Mouse (Mus musculus) forebrain, embryonic 13.5 days (tissue): ENCODE measurements around the gene Fam25c. TPM values are rescaled to one million over a fixed set of nuclear protein-coding genes. Genes with fewer than 3 reads are reported as not detected.

Source experiments
- ATAC-seq: fragments of 200-750 bp; cut with Nextera tagmentation; 2 replicates; pipeline ENCODE4 v1.8.0; 2017
- H3K27ac ChIP-seq: fragments of 300-500 bp; sonication (generic); 2 replicates; pipeline ENCODE4 v1.5.1; 2015; ENCODE audit warnings: inconsistent platforms, mild to moderate bottlenecking, moderate library complexity
- H3K27me3 ChIP-seq: fragments of 300-500 bp; sonication (generic); 2 replicates; pipeline ENCODE4 v1.6.1; 2015; ENCODE audit warnings: mild to moderate bottlenecking, inconsistent platforms
- H3K36me3 ChIP-seq: fragments of 300-500 bp; sonication (generic); 2 replicates; pipeline ENCODE4 v1.6.1; 2015; ENCODE audit warnings: mild to moderate bottlenecking, inconsistent platforms; ENCODE audit not compliant: poor library complexity, severe bottlenecking
- H3K4me1 ChIP-seq: fragments of 300-500 bp; sonication (generic); 2 replicates; pipeline ENCODE4 v1.6.1; 2015; ENCODE audit warnings: inconsistent platforms
- H3K4me2 ChIP-seq: fragments of 300-500 bp; sonication (generic); 2 replicates; pipeline ENCODE4 v1.6.1; 2015; ENCODE audit warnings: inconsistent platforms, mild to moderate bottlenecking, moderate library complexity
- H3K4me3 ChIP-seq: fragments of 300-500 bp; sonication (generic); 2 replicates; pipeline ENCODE4 v1.5.1; 2015; ENCODE audit warnings: mild to moderate bottlenecking, inconsistent platforms
- H3K9ac ChIP-seq: fragments of 300-500 bp; sonication (generic); 2 replicates; pipeline ENCODE4 v1.6.1; 2015; ENCODE audit warnings: mild to moderate bottlenecking, inconsistent platforms
- H3K9me3 ChIP-seq: fragments of 300-500 bp; sonication (generic); replicated peaks from 2 replicates; pipeline ENCODE4 v1.6.1; 2016; ENCODE audit warnings: inconsistent platforms
- WGBS: fragments of 180-500 bp; shearing (Covaris S2); methylation state at CpG from one replicate; pipeline ENCODE4 v1.1.7; 2015; 5-methylcytosine and 5-hydroxymethylcytosine counted together
- polyA plus RNA-seq: library from polyadenylated mRNA; unstranded; fragments of >200 nt; fragmentation: Nextera tagmentation; extraction: Ambion mirVana; gene quantifications from 2 replicates; pipeline ENCODE4 v1.2.1, GENCODE M21; 2015

Fam25c gene
- polyA plus RNA-seq, result not detected in 2 replicates

DNA sequence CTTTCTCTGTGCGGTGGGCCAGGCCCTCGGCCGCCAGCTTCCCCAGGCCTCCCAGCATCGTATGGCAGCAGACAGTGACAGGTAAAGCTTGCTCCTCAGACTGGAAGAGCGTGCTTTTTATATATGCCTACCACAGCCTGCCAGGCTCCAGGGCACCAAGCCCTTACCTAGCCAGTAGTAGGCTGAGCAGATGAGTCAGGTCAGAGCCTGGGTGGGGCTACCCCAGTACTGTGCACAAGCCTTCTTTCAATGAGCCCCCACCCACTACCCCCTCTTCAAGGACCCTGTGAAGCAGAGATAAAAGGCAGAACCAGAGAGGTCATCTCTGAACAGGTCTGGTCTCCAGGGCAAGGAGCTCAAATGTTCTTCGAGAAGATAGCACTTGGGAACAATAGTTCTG is at the start of gene Fam25c:
Gene Fam25c, minus strand, starts transcription at position 133 of the 400 bp plus-strand sequence.
- WGBS, result 85% methylated on average over 6 of the region's 6 CpGs
- Histone ChIP-seq H3K9ac (no peak within 1 kb of the TSS), H3K27me3 (no peaks in the 10 kb centered on the region), H3K4me3 (no peak within 1 kb of the TSS), H3K4me2 (no peak within 1 kb of the TSS), H3K4me1 (no peaks in the 10 kb centered on the region), H3K27ac (no peak within 1 kb of the TSS), H3K36me3 (no peaks in the 10 kb centered on the region), H3K9me3 (no peaks in the 10 kb centered on the region)
- ATAC-seq, result no peak

- Histone ChIP-seq H3K4me3 (no peak overlapping the region), H3K27ac (no peak overlapping the region), H3K9ac (no peak overlapping the region), H3K36me3 (peaks cover 68% of the 10 kb centered on the region), H3K4me1 (no peaks in the 10 kb centered on the region), H3K4me2 (no peak overlapping the region), H3K9me3 (no peaks in the 10 kb centered on the region), H3K27me3 (no peaks in the 10 kb centered on the region)
- no peak for ATAC-seq
- WGBS, result 95% methylated on average over 7 of the region's 7 CpGs
These were observed 48.2 kb upstream of the Fam25c start for GRCm38 (mm10) chr14:34403424-34403823.

GRCm38 (mm10) chr14:34402871-34403270 is 47.6 kb upstream of the Fam25c start:
- no peak overlapping the region for H3K4me3 ChIP-seq
- WGBS, result 89% methylated on average over 8 of the region's 8 CpGs
- no peak overlapping the region for H3K4me2 ChIP-seq
- H3K9me3 ChIP-seq, result no peaks in the 10 kb centered on the region
- H3K27me3 ChIP-seq, result no peaks in the 10 kb centered on the region
- no peaks in the 10 kb centered on the region for H3K4me1 ChIP-seq
- ATAC-seq, result no peak
- peaks cover 71% of the 10 kb centered on the region for H3K36me3 ChIP-seq
- no peak overlapping the region for H3K9ac ChIP-seq
- no peak overlapping the region for H3K27ac ChIP-seq

GRCm38 (mm10) chr14:34401135-34401534 is 45.9 kb upstream of the Fam25c start:
- WGBS, result 56% methylated on average over 6 of the region's 6 CpGs

DNA sequence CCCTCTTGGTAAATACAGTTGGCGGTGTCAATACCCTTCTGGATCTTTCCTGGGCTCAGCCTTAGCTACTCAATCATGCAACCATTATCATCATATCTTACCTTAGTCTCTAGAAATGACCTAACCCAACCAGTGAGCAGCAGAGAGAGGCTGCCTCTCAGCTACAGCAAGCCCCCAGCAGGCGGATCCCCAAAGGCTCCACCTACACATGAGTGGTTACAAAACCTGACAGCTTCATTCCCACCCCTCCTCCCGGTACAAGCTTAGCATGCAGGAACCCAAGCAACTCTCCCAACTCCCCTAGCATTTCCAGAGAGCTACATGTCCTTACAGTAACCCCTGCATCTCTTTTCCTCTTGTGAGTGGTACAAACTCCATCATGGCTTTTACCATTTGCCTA is 44.8 kb upstream of the Fam25c start:
- Histone ChIP-seq H3K4me1 (no peaks in the 10 kb centered on the region), H3K4me2 (no peak overlapping the region), H3K4me3 (no peak overlapping the region), H3K27ac (no peak overlapping the region), H3K9me3 (no peaks in the 10 kb centered on the region), H3K9ac (no peak overlapping the region), H3K36me3 (peaks cover 53% of the 10 kb centered on the region), H3K27me3 (no peaks in the 10 kb centered on the region)
- 90% methylated on average over 3 of the region's 3 CpGs for WGBS
- no peak for ATAC-seq

More at GRCm38 (mm10) chr14:34401135-34401534, 45.9 kb upstream of the Fam25c start:
- Histone ChIP-seq H3K4me1 (no peaks in the 10 kb centered on the region), H3K27me3 (no peaks in the 10 kb centered on the region), H3K4me2 (no peak overlapping the region), H3K9ac (no peak overlapping the region), H3K9me3 (no peaks in the 10 kb centered on the region), H3K4me3 (no peak overlapping the region), H3K27ac (no peak overlapping the region), H3K36me3 (peaks cover 62% of the 10 kb centered on the region)
- no peak for ATAC-seq

- H3K36me3 ChIP-seq, result peaks cover 45% of the 10 kb centered on the region
- H3K9ac ChIP-seq, result no peak overlapping the region
- no peaks in the 10 kb centered on the region for H3K27me3 ChIP-seq
- ATAC-seq, result no peak
- H3K27ac ChIP-seq, result no peak overlapping the region
- H3K4me3 ChIP-seq, result no peak overlapping the region
- WGBS, result 94% methylated on average over 6 of the region's 6 CpGs
- H3K9me3 ChIP-seq, result no peaks in the 10 kb centered on the region
- no peaks in the 10 kb centered on the region for H3K4me1 ChIP-seq
- no peak overlapping the region for H3K4me2 ChIP-seq
These were observed 44.1 kb upstream of the Fam25c start for GRCm38 (mm10) chr14:34399301-34399700.

- no peak overlapping the region for H3K4me3 ChIP-seq
- H3K27me3 ChIP-seq, result no peaks in the 10 kb centered on the region
- H3K4me2 ChIP-seq, result no peak overlapping the region
- peaks cover 43% of the 10 kb centered on the region for H3K36me3 ChIP-seq
- ATAC-seq, result no peak
- H3K27ac ChIP-seq, result no peak overlapping the region
- WGBS, result 94% methylated on average over 21 of the region's 21 CpGs
- no peaks in the 10 kb centered on the region for H3K4me1 ChIP-seq
- no peaks in the 10 kb centered on the region for H3K9me3 ChIP-seq
- no peak overlapping the region for H3K9ac ChIP-seq
These were observed 43.7 kb upstream of the Fam25c start for GRCm38 (mm10) chr14:34398901-34399300.

GRCm38 (mm10) chr14:34397871-34398270 is 42.6 kb upstream of the Fam25c start:
- H3K9ac ChIP-seq, result no peak overlapping the region
- H3K9me3 ChIP-seq, result no peaks in the 10 kb centered on the region
- ATAC-seq, result no peak
- no peaks in the 10 kb centered on the region for H3K27me3 ChIP-seq
- no peak overlapping the region for H3K4me2 ChIP-seq
- no peaks in the 10 kb centered on the region for H3K4me1 ChIP-seq
- H3K4me3 ChIP-seq, result no peak overlapping the region
- 93% methylated on average over 5 of the region's 5 CpGs for WGBS
- H3K27ac ChIP-seq, result no peak overlapping the region
- peaks cover 36% of the 10 kb centered on the region for H3K36me3 ChIP-seq

DNA sequence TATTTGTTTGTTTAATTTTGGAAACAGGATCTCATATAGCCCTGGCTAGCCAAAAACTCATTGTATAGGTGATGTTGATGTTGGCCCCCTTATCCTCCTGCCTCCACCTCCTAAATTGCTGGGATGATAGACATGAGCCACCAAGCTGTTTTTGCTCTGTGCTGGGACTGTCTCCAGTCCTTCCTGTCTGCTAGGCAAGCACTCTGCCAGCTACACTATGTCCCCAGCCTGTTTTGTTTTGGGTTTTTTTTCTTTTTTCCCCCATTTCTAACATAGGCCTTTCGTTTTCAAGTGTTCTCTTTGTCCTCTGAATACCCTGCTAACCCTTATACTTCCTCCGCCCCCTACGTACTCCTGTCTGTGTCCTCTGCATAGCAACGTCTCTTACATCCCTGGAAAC is 38.1 kb upstream of the Fam25c start:
- 35% methylated on average over 4 of the region's 4 CpGs for WGBS

GRCm38 (mm10) chr14:34382921-34383704 is 27.9 kb upstream of the Fam25c start:
- no peak for ATAC-seq
- H3K36me3 ChIP-seq, result no peaks in the 10 kb centered on the region
- H3K9me3 ChIP-seq, result no peaks in the 10 kb centered on the region
- no peak overlapping the region for H3K4me2 ChIP-seq
- H3K27me3 ChIP-seq, result no peaks in the 10 kb centered on the region
- no peak overlapping the region for H3K4me3 ChIP-seq
- H3K27ac ChIP-seq, result no peak overlapping the region
- 92% methylated on average over 9 of the region's 9 CpGs for WGBS
- no peak overlapping the region for H3K9ac ChIP-seq
- H3K4me1 ChIP-seq, result peaks cover 9% of the 10 kb centered on the region

More for the DNA sequence above, 38.1 kb upstream of the Fam25c start:
- Histone ChIP-seq H3K9ac (no peak overlapping the region), H3K27me3 (no peaks in the 10 kb centered on the region), H3K36me3 (peaks cover 9% of the 10 kb centered on the region), H3K9me3 (0 out of 2 replicates have a peak, but pooled peaks cover 5% of the 10 kb centered on the region), H3K4me3 (no peak overlapping the region), H3K4me1 (no peaks in the 10 kb centered on the region), H3K4me2 (no peak overlapping the region), H3K27ac (no peak overlapping the region)
- no peak; the same call in 1 of the 2 replicates for ATAC-seq

- H3K27ac ChIP-seq, result no peak overlapping the region
- 40% methylated on average over 11 of the region's 11 CpGs for WGBS
- no peaks in the 10 kb centered on the region for H3K9me3 ChIP-seq
- no peak overlapping the region; the same call in 1 of the 2 replicates for H3K9ac ChIP-seq
- H3K27me3 ChIP-seq, result no peaks in the 10 kb centered on the region
- no peak overlapping the region for H3K4me3 ChIP-seq
- no peak overlapping the region for H3K4me2 ChIP-seq
- peaks cover 9% of the 10 kb centered on the region for H3K4me1 ChIP-seq
- H3K36me3 ChIP-seq, result no peaks in the 10 kb centered on the region
- ATAC-seq, result peak; percentile 44; the same call in 1 of the 2 replicates
These were observed 23.5 kb upstream of the Fam25c start for GRCm38 (mm10) chr14:34378560-34379331.

GRCm38 (mm10) chr14:34377121-34377520 is 21.9 kb upstream of the Fam25c start:
- Histone ChIP-seq H3K27ac (no peak overlapping the region), H3K4me3 (no peak overlapping the region), H3K27me3 (no peaks in the 10 kb centered on the region), H3K9me3 (no peaks in the 10 kb centered on the region), H3K4me1 (peaks cover 9% of the 10 kb centered on the region), H3K4me2 (no peak overlapping the region), H3K36me3 (no peaks in the 10 kb centered on the region), H3K9ac (no peak overlapping the region)
- ATAC-seq, result no peak
- WGBS, result 82% methylated on average over 4 of the region's 4 CpGs
